ENCODE assay signal across 9 mouse cellular contexts in the genomic region with DNA sequence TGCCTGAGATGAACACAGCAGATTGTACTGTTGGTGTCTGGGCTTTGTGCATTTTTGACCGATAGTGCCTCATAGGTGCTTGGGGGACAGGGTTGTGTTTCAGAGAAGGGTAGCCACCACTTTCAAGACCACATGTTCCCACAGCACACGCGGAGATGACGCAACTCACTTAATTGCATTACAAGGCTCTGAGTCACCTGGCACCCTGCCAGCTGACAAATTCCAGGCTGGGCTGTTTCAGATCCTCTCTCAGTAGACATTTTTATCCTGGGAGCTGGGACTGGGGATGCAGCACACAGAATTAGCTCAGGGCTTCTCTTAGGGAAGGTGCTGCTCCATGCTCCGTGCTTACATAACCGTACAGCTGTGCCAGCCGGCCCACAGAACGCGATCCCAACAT.
A peak's percentile ranks its signal among the peaks of the same experiment; 100 is the strongest.
DNase-seq lines count a peak whose midpoint lies in the region; ATAC-seq and TF ChIP-seq lines count a peak whose summit lies in the region.
"Had no signal": no experiment of that assay in that cellular context is flagged by ENCODE, and none has a peak within 500 bp of the region (broad histone marks: within the 10 kb centered on the region; RNA-seq: fewer than 3 reads in every experiment).

No protein-coding gene starts in this region.

- peaks cover 39% of the 10 kb centered on the region for H3K4me1 ChIP-seq in bone marrow macrophage, adult 2 months (ENCODE audit: control insufficient read depth, insufficient read depth, low read length)

- TF ChIP-seq POLR2A in bone marrow macrophage, adult 2 months (IDR thresholded peaks at IDR 0.05; ENCODE audit: borderline replicate concordance, low read depth, low read length), result no peak

- DNase-seq in MN1 (ENCODE audit: low spot score), result peak; percentile 99
- peak; percentile 64 for DNase-seq in heart, postnatal 25 days (ENCODE audit: low spot score)
- peak; percentile 67 to 69 for DNase-seq in layer of hippocampus, postnatal 14 days (ENCODE audit: low spot score in 2 of 2)
- DNase-seq in lung, postnatal 10 days, result peak; percentile 91
- DNase-seq in right cerebral cortex, postnatal 4 days, result peak; percentile 74
- DNase-seq in B cell, adult 2 months, result no peak

- H3K4me3 ChIP-seq in bone marrow macrophage, adult 2 months (ENCODE audit: insufficient read depth, low read length), result peak overlapping the region; percentile 33
- H3K4me3 ChIP-seq: erythroblast, embryonic 14.5 days had no signal

- ATAC-seq in frontal cortex, adult (ENCODE audit: low TSS enrichment), result peak; percentile 68

- H3K27ac ChIP-seq in bone marrow macrophage, adult 2 months (ENCODE audit: insufficient read depth, low read depth, low read length), result peak overlapping the region; percentile 45

- intact Hi-C loops in heart, postnatal 25 days (cut with DNase I), result no loop called here

- TF ChIP-seq CTCF in bone marrow macrophage, adult 2 months (IDR thresholded peaks at IDR 0.05; ENCODE audit: low read depth, low read length), result no peak

Comparison
In these comparisons a context has a peak if more than half of its experiments do, and no peak if none do; other contexts are left out.
1. DNase-seq: peak in MN1 (single experiment), heart, postnatal 25 days (single experiment), layer of hippocampus, postnatal 14 days (2 of 2), lung, postnatal 10 days (single experiment) and right cerebral cortex, postnatal 4 days (single experiment); none in B cell, adult 2 months (0 of 2).